Mouse (Mus musculus): ENCODE measurements around the gene Nrg4.
"Not testable (repeated sequence)": the region's sequence is repeated elsewhere in the genome, so short reads cannot be mapped to it uniquely, and the experiment has no call there.

The Nrg4 gene

GRCm38 (mm10) chr9:55248465-55248864 is 78.2 kb downstream of the Nrg4 start:
- no peak for DNase-seq

GRCm38 (mm10) chr9:55246918-55247317 is 79.7 kb downstream of the Nrg4 start:
- no peak for DNase-seq

GRCm38 (mm10) chr9:55246440-55246839 is 80.2 kb downstream of the Nrg4 start:
- DNase-seq, result no peak

DNA sequence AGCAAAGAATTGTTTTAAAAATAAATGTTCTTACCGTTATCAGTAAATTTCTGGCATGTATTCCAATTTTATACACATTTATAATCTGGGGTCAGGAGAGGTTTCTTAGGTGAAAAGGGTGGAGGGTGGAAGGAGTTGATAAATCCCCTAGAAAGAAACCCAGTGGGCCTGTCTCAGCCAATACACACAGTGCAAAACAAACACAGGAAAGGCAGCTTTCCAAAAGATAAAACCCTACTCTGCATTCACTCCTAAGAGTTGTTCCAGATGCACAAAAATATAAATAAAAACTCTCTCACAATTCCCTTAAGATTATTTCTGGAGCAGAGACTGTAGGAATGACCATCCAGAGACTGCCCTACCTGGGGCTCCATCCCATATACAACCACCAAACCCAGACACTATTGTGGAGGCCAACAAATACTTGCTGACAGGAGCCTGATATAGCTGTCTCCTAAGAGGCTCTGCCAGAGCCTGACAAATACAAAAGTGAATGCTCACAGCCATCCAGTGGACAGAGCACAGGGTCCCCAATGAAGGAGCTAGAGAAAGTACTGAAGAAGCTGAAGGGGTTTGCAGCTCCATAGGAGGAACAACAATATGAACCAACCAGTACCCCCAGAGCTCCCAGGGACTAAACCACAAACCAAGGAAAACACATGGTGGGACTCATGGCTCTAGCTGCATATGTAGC is 81.4 kb downstream of the Nrg4 start:
- DNase-seq, result not testable (repeated sequence)

GRCm38 (mm10) chr9:55244079-55244478 is 82.6 kb downstream of the Nrg4 start:
- no peak for DNase-seq

DNA sequence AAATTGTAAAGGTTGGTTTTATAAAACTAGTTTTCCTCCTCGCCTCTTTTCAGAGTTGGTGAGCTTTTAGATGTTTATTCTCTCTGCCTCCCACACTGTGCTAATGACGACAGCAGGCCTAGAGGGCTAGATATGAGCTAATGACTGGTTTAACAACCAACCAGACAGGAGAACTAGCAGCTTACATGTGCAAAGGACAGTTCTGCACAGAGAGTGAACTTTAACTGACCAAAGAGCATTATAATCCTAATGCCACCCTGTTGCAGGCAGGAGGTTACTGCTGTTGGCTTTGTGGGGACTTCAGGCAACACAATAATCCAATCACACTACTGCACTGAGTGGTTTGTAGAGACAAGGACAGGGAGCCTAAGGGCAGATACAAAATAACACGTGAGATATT is 83.4 kb downstream of the Nrg4 start:
- no peak for DNase-seq

GRCm38 (mm10) chr9:55241863-55242685 is 84.6 kb downstream of the Nrg4 start:
- DNase-seq, result peak; percentile 58 to 62

- no peak for DNase-seq
Observed at GRCm38 (mm10) chr9:55240852-55241251, 85.8 kb downstream of the Nrg4 start.

DNA sequence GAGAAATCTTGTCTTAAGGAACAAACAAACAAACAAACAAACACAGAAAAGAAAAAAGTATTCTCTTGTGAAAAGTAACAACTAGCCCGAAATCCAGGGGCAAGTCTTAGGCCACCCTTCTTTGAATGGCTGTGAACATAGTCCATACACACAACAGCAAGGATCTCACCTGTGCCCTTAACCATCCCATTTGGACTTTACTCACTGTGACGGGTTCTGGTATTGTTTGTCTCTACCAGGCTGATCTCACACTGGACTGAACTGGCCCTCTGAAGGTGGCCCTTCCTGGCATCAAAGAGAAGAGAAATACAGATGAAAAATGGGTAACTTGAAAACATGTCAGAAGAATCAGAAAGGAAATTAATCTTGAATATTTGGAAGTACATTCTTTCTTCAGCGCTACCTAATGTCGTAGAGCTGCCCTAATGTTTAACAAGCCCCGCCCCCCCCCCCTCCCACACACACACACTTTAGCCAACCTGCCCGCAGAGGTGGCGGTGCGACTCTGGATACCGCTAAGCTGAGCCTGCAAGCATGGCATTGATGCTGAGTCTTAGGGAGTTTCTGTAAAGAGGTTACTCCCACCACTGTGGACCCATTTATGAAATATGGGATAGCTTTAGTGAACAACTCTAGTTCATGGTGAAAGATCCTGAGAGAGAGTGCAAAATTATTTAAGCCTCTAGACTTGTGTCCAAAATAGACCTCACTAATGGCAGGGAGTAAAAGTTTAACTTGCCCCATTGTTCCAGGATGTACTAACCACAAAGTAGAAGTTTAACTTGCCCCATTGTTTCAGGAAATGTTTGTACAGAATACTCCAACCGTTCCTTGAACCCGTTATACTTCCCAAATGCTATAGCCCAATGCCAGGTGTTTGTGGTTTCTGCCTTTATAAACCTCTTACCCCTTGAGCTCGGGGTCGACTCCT is 90.1 kb downstream of the Nrg4 start:
- no peak for DNase-seq

DNA sequence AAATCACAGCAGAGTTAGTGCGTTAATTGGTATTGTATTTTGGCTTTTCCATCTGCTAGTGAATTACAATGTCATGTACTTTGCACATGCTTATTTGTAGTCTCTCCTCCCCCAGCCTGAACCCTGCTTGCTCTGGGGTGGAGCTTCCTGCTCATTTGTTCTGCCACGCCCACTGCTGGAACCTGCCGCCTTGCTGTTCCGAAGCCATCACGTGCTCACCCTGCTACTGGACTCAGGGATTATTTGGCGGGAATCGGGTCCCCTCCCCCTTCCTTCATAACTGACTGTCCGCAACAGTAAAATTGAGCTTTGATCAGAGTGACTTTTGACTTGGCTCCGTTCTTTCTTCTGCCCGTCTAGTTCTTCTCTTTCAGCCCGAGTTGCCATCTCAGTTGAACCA is 93.6 kb downstream of the Nrg4 start:
- not testable (repeated sequence) for DNase-seq

DNA sequence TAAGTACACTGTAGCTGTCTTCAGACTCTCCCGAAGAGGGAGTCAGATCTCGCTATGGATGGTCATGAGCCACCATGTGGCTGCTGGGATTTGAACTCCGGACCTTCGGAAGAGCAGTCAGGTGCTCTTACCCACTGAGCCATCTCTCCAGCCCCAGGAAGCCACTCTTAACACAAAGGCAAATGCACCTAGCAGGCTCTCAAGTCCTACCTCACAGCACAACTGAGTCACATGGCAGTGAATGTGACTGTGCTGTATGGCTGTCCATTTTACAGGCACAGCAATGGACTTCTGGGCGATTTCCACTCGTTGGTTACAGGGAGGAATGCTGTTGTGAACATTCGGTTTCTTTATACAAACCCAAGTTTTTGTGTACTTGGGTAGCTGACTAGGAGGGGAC is 94.1 kb downstream of the Nrg4 start:
- no peak for DNase-seq

GRCm38 (mm10) chr9:55232110-55232509 is 94.5 kb downstream of the Nrg4 start:
- no peak for DNase-seq

DNA sequence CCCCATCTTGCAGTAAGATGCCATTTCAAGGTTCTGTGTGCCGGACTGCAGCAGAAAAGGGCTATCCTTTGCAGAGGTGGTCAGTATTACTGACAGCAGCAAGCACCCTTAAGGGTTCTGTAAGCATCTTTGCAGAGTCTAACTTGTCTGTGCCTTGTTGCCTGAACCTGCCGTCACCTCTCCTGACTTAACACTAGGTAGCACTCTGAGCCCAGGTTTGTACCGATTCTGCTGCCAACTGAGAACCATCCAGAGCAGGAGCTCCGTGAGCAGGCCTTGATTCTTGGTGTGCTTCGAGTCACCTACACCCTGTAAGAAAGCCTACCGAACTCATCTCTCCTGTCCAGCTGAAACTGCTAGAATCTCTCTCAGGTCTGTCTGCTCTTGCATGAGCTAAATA is 95.1 kb downstream of the Nrg4 start:
- DNase-seq, result peak in 1 of 2 experiments; percentile 10

GRCm38 (mm10) chr9:55229010-55229409 is 97.6 kb downstream of the Nrg4 start:
- DNase-seq, result no peak

- no peak for DNase-seq
Observed at GRCm38 (mm10) chr9:55228149-55228548, 98.5 kb downstream of the Nrg4 start.

DNA sequence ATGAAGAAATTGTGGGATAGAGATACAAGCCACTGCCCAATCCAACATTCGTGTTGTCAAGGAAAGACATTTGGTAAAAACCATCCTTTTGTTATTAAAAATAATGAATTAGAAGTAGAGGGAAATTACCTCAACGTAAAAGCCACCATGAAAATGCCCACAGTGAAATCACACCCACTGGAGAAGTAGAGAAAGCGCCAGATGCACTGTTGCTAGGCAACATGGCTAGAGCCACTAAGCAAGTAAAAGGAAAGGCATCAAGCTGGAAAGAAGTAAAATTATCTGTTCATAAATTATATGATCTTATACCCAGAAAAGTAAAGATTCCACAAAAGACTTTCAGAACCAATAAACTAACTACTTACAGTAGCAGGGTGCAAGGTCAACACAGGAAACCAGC is 100.4 kb downstream of the Nrg4 start:
- DNase-seq, result no peak

DNA sequence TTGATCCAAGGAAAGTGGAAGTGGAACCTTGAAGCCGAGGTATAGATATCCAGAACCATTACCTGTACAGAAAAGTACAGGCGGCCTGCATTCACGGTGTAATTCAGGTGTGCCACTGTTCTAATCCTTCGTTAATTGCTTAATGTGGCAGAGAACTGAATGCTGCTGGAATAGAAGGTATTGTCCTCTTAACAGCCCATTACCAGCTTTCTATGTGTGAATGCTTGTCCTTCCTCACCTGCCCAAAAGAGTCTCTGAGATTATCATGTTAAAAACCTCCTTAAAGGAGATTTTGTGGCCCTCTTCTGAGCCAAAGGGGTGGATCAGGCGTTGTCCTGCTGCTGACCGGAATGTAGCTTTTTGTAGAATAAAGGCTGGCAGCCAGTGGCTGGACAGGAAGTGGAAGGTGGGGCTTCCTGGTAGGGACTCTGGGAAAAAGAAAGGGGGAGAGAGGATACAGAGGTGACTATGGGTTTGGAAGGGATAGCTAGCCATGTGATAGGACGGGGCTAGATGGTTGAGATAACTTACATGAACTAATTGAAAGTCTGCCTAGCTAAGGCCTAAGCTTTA is 101.4 kb downstream of the Nrg4 start:
- DNase-seq, result no peak

GRCm38 (mm10) chr9:55217381-55217780 is 109.3 kb downstream of the Nrg4 start:
- DNase-seq, result no peak

DNA sequence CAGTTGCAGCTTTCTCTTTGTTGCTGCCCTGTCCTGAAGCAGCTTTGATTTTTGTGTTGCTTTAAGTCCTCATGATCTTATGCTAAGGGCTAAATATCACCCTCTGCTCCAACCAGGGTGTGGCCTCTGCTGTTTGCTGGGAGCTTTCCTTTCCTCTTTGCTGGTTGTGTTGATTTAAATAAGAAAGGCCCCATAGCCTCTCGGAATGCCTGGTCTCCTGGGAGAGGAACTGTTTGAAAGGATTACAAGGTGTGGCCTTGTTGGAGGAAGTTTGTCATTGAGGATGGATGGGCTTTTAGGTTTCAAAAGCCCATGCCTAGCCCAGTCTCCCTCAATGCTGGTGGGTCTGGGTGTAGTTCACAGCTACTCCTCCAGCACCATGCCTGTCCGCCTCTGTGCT is 110.6 kb downstream of the Nrg4 start:
- DNase-seq, result no peak

DNA sequence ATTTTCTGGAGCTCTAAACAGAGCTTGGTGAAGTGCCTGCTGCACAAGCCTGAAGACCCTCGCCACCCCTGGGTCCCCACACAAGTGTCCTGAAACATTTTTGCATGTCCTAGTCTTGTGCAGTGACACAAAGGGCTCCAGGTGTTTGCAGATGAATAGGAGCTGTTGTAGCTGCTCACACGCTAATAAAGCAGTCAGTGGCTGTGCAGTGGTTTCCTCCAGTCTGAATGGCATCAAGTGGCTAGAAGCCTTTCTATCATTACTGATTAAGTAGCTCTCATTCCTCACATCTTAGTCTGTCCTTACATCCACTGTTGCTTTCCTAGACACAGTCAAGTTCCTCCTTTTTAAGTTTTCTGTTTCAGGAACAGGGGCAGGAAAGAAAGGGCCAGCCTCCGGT is 111.0 kb downstream of the Nrg4 start:
- no peak for DNase-seq

DNA sequence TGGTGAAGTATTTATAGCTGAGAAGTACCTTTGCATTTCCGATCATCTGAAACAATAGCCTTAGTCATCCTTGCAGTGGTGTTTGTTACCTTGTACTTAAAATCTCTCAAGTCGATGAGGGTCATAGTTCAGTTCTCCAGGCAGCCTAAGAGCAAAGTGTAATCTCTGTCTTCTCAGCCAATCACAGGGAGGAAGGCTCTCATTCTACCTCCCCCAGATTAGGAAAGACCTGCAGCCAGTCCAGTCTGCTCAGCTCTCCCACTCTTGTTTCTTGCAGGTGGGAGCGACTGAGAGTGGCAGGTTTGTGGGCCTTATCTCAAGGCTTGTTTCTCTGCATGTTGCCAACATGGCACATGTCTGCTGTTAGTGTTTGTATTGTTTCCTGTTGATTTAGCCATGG is 111.6 kb downstream of the Nrg4 start:
- DNase-seq, result no peak

- DNase-seq, result no peak
Observed at GRCm38 (mm10) chr9:55213396-55213795, 113.2 kb downstream of the Nrg4 start.

DNA sequence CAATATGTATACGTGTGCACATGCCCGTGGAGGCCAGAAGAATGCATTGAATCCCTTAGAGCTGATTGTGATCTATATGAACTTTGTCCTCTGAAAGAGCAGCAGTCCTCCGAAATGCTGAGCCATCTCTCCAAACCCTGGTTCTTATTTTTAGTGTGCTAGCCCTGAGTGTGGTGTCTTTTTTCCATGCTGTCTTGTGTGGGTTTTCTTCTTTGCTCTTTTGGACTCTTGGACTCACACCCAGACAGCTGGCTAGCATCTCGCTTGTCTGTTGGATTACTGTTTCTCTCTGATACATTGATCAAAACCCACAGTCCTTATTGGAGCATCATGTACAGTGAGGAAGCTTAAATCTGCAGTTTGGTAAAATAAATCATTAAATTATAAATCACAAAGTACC is 115.0 kb downstream of the Nrg4 start:
- DNase-seq, result no peak
